Mouse (Mus musculus): ENCODE data around the gene Prpf3. TPM values are rescaled to one million over a fixed set of nuclear protein-coding genes. Genes with fewer than 3 reads are reported as not detected.
A peak's percentile ranks its signal among the peaks of the same experiment; 100 is the strongest.
"Not testable (repeated sequence)": the region's sequence is repeated elsewhere in the genome, so short reads cannot be mapped to it uniquely, and the experiment has no call there.

Prpf3 gene
- total RNA-seq, 2 experiments from 2014 or later, result 12.8 to 22.9 TPM

- DNase-seq, result peak; percentile 88
Measured at GRCm38 (mm10) chr3:95881979-95882815, 26.5 kb upstream of the Prpf3 start, which contains the start of gene Ciart. Ciart (minus strand) TSS chr3:95882251.

- DNase-seq, result no peak
Measured at GRCm38 (mm10) chr3:95879063-95879462, 23.4 kb upstream of the Prpf3 start.

- no peak for DNase-seq
Measured at GRCm38 (mm10) chr3:95872048-95872447, 16.4 kb upstream of the Prpf3 start.

GRCm38 (mm10) chr3:95871392-95871867 is 15.7 kb upstream of the Prpf3 start, which contains the start of gene Mrps21:
Mrps21 (minus strand) TSS chr3:95871519.
- DNase-seq, result peak; percentile 80

GRCm38 (mm10) chr3:95870976-95871375 is 15.3 kb upstream of the Prpf3 start:
- no peak for DNase-seq

GRCm38 (mm10) chr3:95867408-95867807 is 11.7 kb upstream of the Prpf3 start:
- DNase-seq, result no peak

- no peak for DNase-seq
Measured at GRCm38 (mm10) chr3:95866071-95866470, 10.4 kb upstream of the Prpf3 start.

- DNase-seq, result no peak
Measured at GRCm38 (mm10) chr3:95865571-95865970, 9.9 kb upstream of the Prpf3 start.

GRCm38 (mm10) chr3:95865050-95865449 is 9.4 kb upstream of the Prpf3 start:
- no peak for DNase-seq

- no peak for DNase-seq
Measured at GRCm38 (mm10) chr3:95863578-95863977, 7.9 kb upstream of the Prpf3 start.

- peak; percentile 57 for DNase-seq
Measured at GRCm38 (mm10) chr3:95861796-95862195, 6.1 kb upstream of the Prpf3 start.

GRCm38 (mm10) chr3:95861216-95861615 is 5.5 kb upstream of the Prpf3 start:
- no peak for DNase-seq

GRCm38 (mm10) chr3:95860323-95860722 is 4.6 kb upstream of the Prpf3 start:
- no peak for DNase-seq

GRCm38 (mm10) chr3:95858278-95858677 is 2.6 kb upstream of the Prpf3 start:
- DNase-seq, result not testable (repeated sequence)

- not testable (repeated sequence) for DNase-seq
Measured at GRCm38 (mm10) chr3:95857050-95857449, 1.4 kb upstream of the Prpf3 start.

GRCm38 (mm10) chr3:95856115-95856514 is 430 bp upstream of the Prpf3 start:
- no peak for DNase-seq

- DNase-seq, result no peak
Measured at GRCm38 (mm10) chr3:95851317-95851716, 4.4 kb downstream of the Prpf3 start.

- no peak for DNase-seq
Measured at GRCm38 (mm10) chr3:95850611-95851010, 5.1 kb downstream of the Prpf3 start.

GRCm38 (mm10) chr3:95842503-95843214 is 13.0 kb downstream of the Prpf3 start:
- no peak for DNase-seq

- no peak for DNase-seq
Measured at GRCm38 (mm10) chr3:95839250-95839649, 16.4 kb downstream of the Prpf3 start.

- no peak for DNase-seq
Measured at GRCm38 (mm10) chr3:95829053-95829452, 26.6 kb downstream of the Prpf3 start.

GRCm38 (mm10) chr3:95826275-95826674 is 29.4 kb downstream of the Prpf3 start:
- DNase-seq, result no peak

All from gastrocnemius, postnatal 10 days (tissue).